Mouse (Mus musculus) kidney, adult 2 months (tissue): ENCODE data around the gene Elovl2. TPM values are rescaled to one million over a fixed set of nuclear protein-coding genes. Genes with fewer than 3 reads are reported as not detected.

Source experiments
- DNase-seq: peaks from one replicate; pipeline ENCODE4 v3.0.0; 2021
- H3K27ac ChIP-seq: fragments of 200-500 bp; 2 replicates; pipeline ENCODE4 v1.5.1; 2012; ENCODE audit warnings: low read depth, low read length, control low read depth, inconsistent platforms; ENCODE audit not compliant: insufficient read depth
- H3K27me3 ChIP-seq: fragments of 200-500 bp; replicated peaks from 2 replicates; pipeline ENCODE4 v1.6.1; 2012; ENCODE audit warnings: mild to moderate bottlenecking, moderate library complexity, low read length, inconsistent platforms; ENCODE audit not compliant: control insufficient read depth, insufficient read depth
- H3K36me3 ChIP-seq: fragments of 200-500 bp; 2 replicates; pipeline ENCODE4 v1.6.1; 2012; ENCODE audit warnings: mild to moderate bottlenecking, moderate library complexity, low read length, inconsistent platforms; ENCODE audit not compliant: control insufficient read depth, insufficient read depth
- H3K4me1 ChIP-seq: fragments of 200-500 bp; 2 replicates; pipeline ENCODE4 v1.6.1; 2011; ENCODE audit warnings: low read length; ENCODE audit not compliant: control insufficient read depth, insufficient read depth
- H3K4me3 ChIP-seq: fragments of 200-500 bp; 2 replicates; pipeline ENCODE4 v1.5.1; 2011; ENCODE audit warnings: mild to moderate bottlenecking, low read depth, low read length, control low read depth; ENCODE audit not compliant: insufficient read depth
- CTCF ChIP-seq: fragments of 200-500 bp; conservative IDR thresholded peaks from 2 replicates; pipeline ENCODE4 v1.5.1; 2011; ENCODE audit warnings: low read depth, mild to moderate bottlenecking, control low read depth, low read length, moderate library complexity, mixed read lengths; ENCODE audit not compliant: insufficient read depth, insufficient read length
- POLR2A ChIP-seq: fragments of 200-500 bp; IDR thresholded peaks from one replicate; pipeline ENCODE4 v1.6.1; 2011; ENCODE audit warnings: low read depth, low read length, control low read depth
- WGBS: fragments of 180-500 bp; shearing (Covaris S2); methylation state at CpG from one replicate; pipeline ENCODE4 v1.1.7; 2018; 5-methylcytosine and 5-hydroxymethylcytosine counted together
- polyA plus RNA-seq: library from polyadenylated mRNA; depleted of rRNA; stranded (reverse); fragments of >200 nt; gene quantifications from 2 replicates; pipeline ENCODE4 v1.2.3, GENCODE M21; 2012; rRNA removed

Gene Elovl2
- polyA plus RNA-seq, 1 experiment = 31.7 TPM

- Histone ChIP-seq H3K4me3 (no peak overlapping the region), H3K27ac (no peak overlapping the region), H3K36me3 (no peaks in the 10 kb centered on the region), H3K4me1 (no peaks in the 10 kb centered on the region), H3K27me3 (no peaks in the 10 kb centered on the region)
- 71% methylated on average over 6 of the region's 6 CpGs for WGBS
- no peak for DNase-seq
- TF ChIP-seq POLR2A (no peak), CTCF (no peak)
These were observed 74.7 kb downstream of the Elovl2 start for GRCm38 (mm10) chr13:41145433-41145970.

GRCm38 (mm10) chr13:41134901-41135300 lies 85.3 kb downstream of the Elovl2 start:
- TF ChIP-seq CTCF (peak; percentile 83), POLR2A (no peak)
- Histone ChIP-seq H3K4me1 (no peaks in the 10 kb centered on the region), H3K27me3 (no peaks in the 10 kb centered on the region), H3K27ac (no peak overlapping the region), H3K36me3 (no peaks in the 10 kb centered on the region), H3K4me3 (no peak overlapping the region)
- DNase-seq = peak; percentile 70
- 4% methylated on average over 6 of the region's 6 CpGs for WGBS

Other genes starting within 250 kb of the Elovl2 start
- 32.0 and 33.9 TPM in 2 replicates for gene Pak1ip1, start 219.4 kb downstream of the Elovl2 start, polyA plus RNA-seq
- gene Tmem14c, start 204.1 kb downstream of the Elovl2 start, polyA plus RNA-seq = 132 and 175 TPM in 2 replicates
- 0.03 TPM in 1 of 2 replicates, not detected in the other for gene Mak, start 140.7 kb downstream of the Elovl2 start, polyA plus RNA-seq
- not detected in 2 replicates for gene Gcm2, start 109.4 kb downstream of the Elovl2 start, polyA plus RNA-seq
- gene Sycp2l, start 106.1 kb downstream of the Elovl2 start, polyA plus RNA-seq = not detected in 2 replicates
- 3.0 and 3.7 TPM in 2 replicates for gene Smim13, start 29.4 kb upstream of the Elovl2 start, polyA plus RNA-seq
- gene Gm17364, start 53.6 kb upstream of the Elovl2 start, polyA plus RNA-seq = not detected in 2 replicates